Mouse (Mus musculus) ES-Bruce4 (cell line): ENCODE measurements around the gene Rec8. TPM values are rescaled to one million over a fixed set of nuclear protein-coding genes. Genes with fewer than 3 reads are reported as not detected.

ENCODE experiments used
- H3K27ac ChIP-seq: 2 replicates; pipeline ENCODE4 v1.5.1; 2012; ENCODE audit warnings: low read length, inconsistent platforms; ENCODE audit not compliant: insufficient read depth
- H3K27me3 ChIP-seq: 2 replicates; pipeline ENCODE4 v1.6.1; 2012; ENCODE audit warnings: mild to moderate bottlenecking, low read length, inconsistent platforms; ENCODE audit not compliant: control insufficient read depth, poor library complexity, insufficient read depth, severe bottlenecking
- H3K36me3 ChIP-seq: 2 replicates; pipeline ENCODE4 v1.6.1; 2012; ENCODE audit warnings: inconsistent platforms, mild to moderate bottlenecking, low read length, moderate library complexity; ENCODE audit not compliant: control insufficient read depth, poor library complexity, insufficient read depth, severe bottlenecking
- H3K4me1 ChIP-seq: one replicate; pipeline ENCODE4 v1.8.1; 2011; ENCODE audit warnings: low read length; ENCODE audit not compliant: control insufficient read depth, insufficient read depth
- H3K4me3 ChIP-seq: 2 replicates; pipeline ENCODE4 v1.5.1; 2011; ENCODE audit warnings: low read depth, mild to moderate bottlenecking, low read length
- H3K9ac ChIP-seq: 2 replicates; pipeline ENCODE4 v1.6.1; 2012; ENCODE audit warnings: low read depth, mild to moderate bottlenecking, inconsistent platforms; ENCODE audit not compliant: poor library complexity, severe bottlenecking
- H3K9me3 ChIP-seq: replicated peaks from 2 replicates; pipeline ENCODE4 v1.6.1; 2012; ENCODE audit warnings: mild to moderate bottlenecking, low read length, inconsistent platforms; ENCODE audit not compliant: control insufficient read depth, poor library complexity, insufficient read depth, severe bottlenecking
- CTCF ChIP-seq: IDR thresholded peaks from one replicate; pipeline ENCODE4 v1.8.1; 2011; ENCODE audit warnings: low read depth, low read length
- EP300 ChIP-seq: IDR thresholded peaks from 2 replicates; pipeline ENCODE4 v1.6.1; 2011; ENCODE audit warnings: low read depth, low read length; ENCODE audit not compliant: insufficient read depth
- POLR2A ChIP-seq: IDR thresholded peaks from one replicate; pipeline ENCODE4 v1.8.1; 2011; ENCODE audit warnings: low read length; ENCODE audit not compliant: insufficient read depth
- polyA plus RNA-seq: library from polyadenylated mRNA; stranded (reverse); fragments of >200 nt; gene quantifications from 2 replicates; pipeline ENCODE4 v1.2.4, GENCODE M21; 2011; ENCODE audit warnings: low read depth; ENCODE audit not compliant: missing spikeins, insufficient read depth, insufficient read length

The Rec8 gene
- polyA plus RNA-seq = 16.4 and 20.6 TPM in 2 replicates

- no peaks in the 10 kb centered on the region for H3K36me3 ChIP-seq
- H3K27me3 ChIP-seq = no peaks in the 10 kb centered on the region
- TF ChIP-seq CTCF (peak; percentile 33), EP300 (no peak)
- H3K9ac ChIP-seq = peak within 1 kb of the TSS; percentile 52
- peak within 1 kb of the TSS; percentile 67 for H3K27ac ChIP-seq
- H3K4me3 ChIP-seq = peak within 1 kb of the TSS; percentile 28
- H3K9me3 ChIP-seq = no peaks in the 10 kb centered on the region
- peaks cover 3% of the 10 kb centered on the region for H3K4me1 ChIP-seq
Observed at GRCm38 (mm10) chr14:55617822-55618221, at the start of gene Rec8. TSS of gene Rec8 (plus strand) at chr14:55618037.

GRCm38 (mm10) chr14:55570588-55570987 is 47.2 kb upstream of the Rec8 start:
- no peaks in the 10 kb centered on the region for H3K27me3 ChIP-seq
- H3K27ac ChIP-seq = no peak overlapping the region
- H3K36me3 ChIP-seq = 0 out of 2 replicates have a peak, but pooled peaks cover 4% of the 10 kb centered on the region
- no peak for TF ChIP-seq EP300
- TF ChIP-seq CTCF = no peak
- TF ChIP-seq POLR2A = no peak
- H3K4me3 ChIP-seq = no peak overlapping the region
- no peaks in the 10 kb centered on the region for H3K9me3 ChIP-seq
- H3K9ac ChIP-seq = no peak overlapping the region
- peaks cover 2% of the 10 kb centered on the region for H3K4me1 ChIP-seq

GRCm38 (mm10) chr14:55571760-55572159 is 46.1 kb upstream of the Rec8 start:
- H3K36me3 ChIP-seq = 0 out of 2 replicates have a peak, but pooled peaks cover 4% of the 10 kb centered on the region
- H3K27ac ChIP-seq = no peak overlapping the region
- H3K4me3 ChIP-seq = no peak overlapping the region
- H3K4me1 ChIP-seq = peaks cover 6% of the 10 kb centered on the region
- H3K9me3 ChIP-seq = no peaks in the 10 kb centered on the region
- H3K27me3 ChIP-seq = no peaks in the 10 kb centered on the region
- no peak overlapping the region for H3K9ac ChIP-seq
- no peak for TF ChIP-seq EP300
- no peak for TF ChIP-seq POLR2A
- TF ChIP-seq CTCF = no peak

- Histone ChIP-seq H3K9ac (peak within 1 kb of the TSS; percentile 46), H3K27me3 (no peaks in the 10 kb centered on the region), H3K4me3 (peak within 1 kb of the TSS; percentile 35)
Observed at GRCm38 (mm10) chr14:55575302-55575701, 42.5 kb upstream of the Rec8 start, which contains the start of gene Fitm1. TSS of gene Fitm1 (plus strand) at chr14:55575617.

GRCm38 (mm10) chr14:55575711-55576110 is 42.1 kb upstream of the Rec8 start:
- H3K36me3 ChIP-seq = peaks cover 2% of the 10 kb centered on the region
- H3K4me3 ChIP-seq = 0 out of 2 replicates have a peak overlapping the region, but pooled peaks have one; percentile 1
- no peaks in the 10 kb centered on the region for H3K9me3 ChIP-seq
- no peak for TF ChIP-seq EP300
- no peak for TF ChIP-seq CTCF
- no peak for TF ChIP-seq POLR2A
- H3K27ac ChIP-seq = no peak overlapping the region
- peaks cover 11% of the 10 kb centered on the region for H3K4me1 ChIP-seq
- H3K27me3 ChIP-seq = no peaks in the 10 kb centered on the region
- peak overlapping the region; percentile 46 for H3K9ac ChIP-seq

More at GRCm38 (mm10) chr14:55575302-55575701, 42.5 kb upstream of the Rec8 start, which contains the start of gene Fitm1:
- H3K36me3 ChIP-seq = no peaks in the 10 kb centered on the region; the same call in 1 of the 2 replicates
- no peaks in the 10 kb centered on the region for H3K9me3 ChIP-seq
- no peak for TF ChIP-seq EP300
- TF ChIP-seq POLR2A = no peak
- no peak for TF ChIP-seq CTCF
- H3K27ac ChIP-seq = no peak within 1 kb of the TSS
- peaks cover 11% of the 10 kb centered on the region for H3K4me1 ChIP-seq

- no peaks in the 10 kb centered on the region for H3K27me3 ChIP-seq
- peak overlapping the region; percentile 46 for H3K9ac ChIP-seq
- H3K4me3 ChIP-seq = peak overlapping the region; percentile 35
- no peaks in the 10 kb centered on the region for H3K9me3 ChIP-seq
- TF ChIP-seq CTCF (no peak), POLR2A (no peak), EP300 (no peak)
- H3K36me3 ChIP-seq = peaks cover 8% of the 10 kb centered on the region
- H3K27ac ChIP-seq = no peak overlapping the region
- H3K4me1 ChIP-seq = peaks cover 11% of the 10 kb centered on the region
Observed at GRCm38 (mm10) chr14:55576376-55576775, 41.5 kb upstream of the Rec8 start.
